15 mouse cellular contexts compared by ENCODE assay signal in the genomic region with DNA sequence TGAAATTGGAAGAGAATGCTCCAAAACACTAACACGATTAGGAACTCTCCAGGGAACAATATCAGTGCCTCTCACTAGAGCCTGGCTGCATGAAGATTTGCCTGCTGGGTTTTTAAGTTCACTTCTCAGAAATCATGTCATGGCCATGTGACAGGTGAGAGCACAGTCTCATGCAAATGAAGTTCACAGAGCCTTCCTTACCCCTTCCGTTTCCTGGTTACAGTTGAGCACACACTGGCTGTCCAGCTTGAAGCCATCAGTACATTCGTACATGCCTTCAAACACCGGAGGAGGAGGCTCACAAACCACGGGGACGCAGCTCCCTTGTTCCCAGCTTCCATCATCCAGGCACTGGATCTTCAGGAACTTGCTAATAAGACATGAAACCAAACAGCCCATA.
"Had no signal": no experiment of that assay in that cellular context is flagged by ENCODE, and none has a peak within 500 bp of the region (broad histone marks: within the 10 kb centered on the region; RNA-seq: fewer than 3 reads in every experiment).

No protein-coding gene starts in this region.

- H3K27me3 ChIP-seq: limb, embryonic 12.5 days; liver, embryonic 13.5 days; lung, embryonic 15.5 days; midbrain, embryonic 12.5 days; neural tube, embryonic 15.5 days had no signal

- H3K36me3 ChIP-seq: limb, embryonic 12.5 days; liver, embryonic 13.5 days; lung, embryonic 15.5 days; midbrain, embryonic 12.5 days; neural tube, embryonic 15.5 days had no signal

- DNase-seq: kidney, adult 11 months; kidney, postnatal 36 days; layer of hippocampus, adult 9-11 months; layer of hippocampus, postnatal 36 days; liver; liver, embryonic 13.5 days; liver, postnatal 0 days; lung, postnatal 14 days; right cerebral cortex, postnatal 14 days; thymus, postnatal 4 days had no signal

- ATAC-seq: liver, postnatal 0 days; midbrain, embryonic 16.5 days had no signal

- H3K27ac ChIP-seq: limb, embryonic 12.5 days; liver, embryonic 13.5 days; lung, embryonic 15.5 days; midbrain, embryonic 12.5 days; neural tube, embryonic 15.5 days had no signal

- H3K9ac ChIP-seq: limb, embryonic 12.5 days; liver, embryonic 13.5 days; liver, postnatal 0 days; lung, embryonic 15.5 days; midbrain, embryonic 12.5 days; neural tube, embryonic 15.5 days had no signal

- H3K9me3 ChIP-seq: limb, embryonic 12.5 days; liver, embryonic 13.5 days; lung, embryonic 15.5 days; midbrain, embryonic 12.5 days; neural tube, embryonic 15.5 days had no signal

- H3K4me1 ChIP-seq: limb, embryonic 12.5 days; liver, embryonic 13.5 days; lung, embryonic 15.5 days; midbrain, embryonic 12.5 days; neural tube, embryonic 15.5 days had no signal

- H3K4me2 ChIP-seq: limb, embryonic 12.5 days; liver, embryonic 13.5 days; lung, embryonic 15.5 days; midbrain, embryonic 12.5 days; neural tube, embryonic 15.5 days had no signal

- H3K4me3 ChIP-seq: limb, embryonic 12.5 days; liver, embryonic 13.5 days; lung, embryonic 15.5 days; midbrain, embryonic 12.5 days; neural tube, embryonic 15.5 days had no signal
